Mouse (Mus musculus) ES-E14 (cell line): ENCODE data around the gene Rab21. TPM values are rescaled to one million over a fixed set of nuclear protein-coding genes. Genes with fewer than 3 reads are reported as not detected.

Source experiments
- DNase-seq: peaks from one replicate; pipeline ENCODE4 v3.0.0-alpha.2; 2013; ENCODE audit warnings: low read depth, low spot score
- H3K27ac ChIP-seq: 2 replicates; pipeline ENCODE4 v1.5.1; 2012; ENCODE audit warnings: low read depth, mild to moderate bottlenecking, low read length, moderate library complexity, mixed read lengths; ENCODE audit not compliant: poor library complexity, insufficient read depth, severe bottlenecking
- H3K36me3 ChIP-seq: 2 replicates; pipeline ENCODE4 v1.6.1; 2012; ENCODE audit warnings: mild to moderate bottlenecking, low read length, moderate library complexity, mixed read lengths; ENCODE audit not compliant: control insufficient read depth, poor library complexity, insufficient read depth, severe bottlenecking
- H3K4me1 ChIP-seq, 2 experiments: fragments of 150-350 bp in 1 of 2; sonication (generic) in 1 of 2; 2 replicates each; pipeline ENCODE4 v1.6.1; 2012; ENCODE audit warnings: low read length in 2 of 2, mild to moderate bottlenecking in 1 of 2, mixed read lengths in 1 of 2; ENCODE audit not compliant: control insufficient read depth in 2 of 2, insufficient read depth in 2 of 2, poor library complexity in 1 of 2
- H3K4me3 ChIP-seq, 2 experiments: fragments of 150-350 bp in 1 of 2; sonication (generic) in 1 of 2; 2 replicates each; pipeline ENCODE4 v1.5.1; 2012; ENCODE audit warnings: low read length in 2 of 2, low read depth in 1 of 2, mild to moderate bottlenecking in 1 of 2, mixed read lengths in 1 of 2; ENCODE audit not compliant: insufficient read depth in 1 of 2, poor library complexity in 1 of 2, severe bottlenecking in 1 of 2
- H3K9ac ChIP-seq: 2 replicates; pipeline ENCODE4 v1.6.1; 2012; ENCODE audit warnings: low read depth, mild to moderate bottlenecking, low read length, mixed read lengths; ENCODE audit not compliant: poor library complexity, insufficient read depth, severe bottlenecking
- H3K9me3 ChIP-seq: fragments of 150-350 bp; sonication (generic); 2 replicates; pipeline ENCODE4 v1.6.1; 2012; ENCODE audit warnings: low read depth, mild to moderate bottlenecking, low read length; ENCODE audit not compliant: control insufficient read depth, insufficient read depth
- CHD2 ChIP-seq: IDR thresholded peaks from 2 replicates; pipeline ENCODE4 v1.6.1; 2014; ENCODE audit warnings: mild to moderate bottlenecking, low read depth, low read length, inconsistent platforms
- HCFC1 ChIP-seq: IDR thresholded peaks from 2 replicates; pipeline ENCODE4 v1.6.1; 2012; ENCODE audit warnings: low read length, inconsistent platforms, borderline replicate concordance; ENCODE audit not compliant: insufficient read depth
- MAFK ChIP-seq: IDR thresholded peaks from 2 replicates; pipeline ENCODE4 v1.6.1; 2014; ENCODE audit warnings: mild to moderate bottlenecking, low read depth, low read length, inconsistent platforms; ENCODE audit not compliant: insufficient read depth
- ZC3H11A ChIP-seq: IDR thresholded peaks from 2 replicates; pipeline ENCODE4 v1.6.1; 2012; ENCODE audit warnings: low read depth, mild to moderate bottlenecking, inconsistent platforms, low read length, borderline replicate concordance
- ZNF384 ChIP-seq: IDR thresholded peaks from 2 replicates; pipeline ENCODE4 v1.6.1; 2012; ENCODE audit warnings: low read depth, low read length, inconsistent platforms
- in situ Hi-C, 2 experiments: fragments of 600-800 bp; cut with MboI; formaldehyde crosslinking; loops; one replicate each; pipeline ENCODE4 v1.15.1; 2025; ENCODE audit warnings: low sequenced_read_pairs in 2 of 2, inconsistent platforms in 1 of 2; ENCODE audit not compliant: unreplicated experiment in 2 of 2
- total RNA-seq: library from RNA; depleted of rRNA; stranded (reverse); fragments of 300-350 nt; gene quantifications from 2 replicates; pipeline ENCODE4 v1.2.3, GENCODE M21; 2012

The Rab21 gene
- total RNA-seq, 1 experiment: 17.1 TPM

- TF ChIP-seq ZC3H11A (no peak), HCFC1 (no peak), ZNF384 (no peak), CHD2 (no peak), MAFK (no peak)
- in situ Hi-C loops: no loop called here
- DNase-seq: peak; percentile 99
- Histone ChIP-seq H3K9me3 (no peaks in the 10 kb centered on the region), H3K36me3 (peaks cover 2% of the 10 kb centered on the region; the same call in 1 of the 2 replicates), H3K9ac (peak within 1 kb of the TSS; percentile 95), H3K4me3 (peak within 1 kb of the TSS; percentile 82 to 96), H3K27ac (peak within 1 kb of the TSS; percentile 61; the same call in 1 of the 2 replicates), H3K4me1 (peaks cover 2 to 10% of the 10 kb centered on the region in 2 experiments; a peak in 1 of 4 replicates)
These were observed 64.1 kb downstream of the Rab21 start, which contains the start of gene Tbc1d15 for GRCm38 (mm10) chr10:115251088-115251934. TSS of gene Tbc1d15 (minus strand) at chr10:115251467.

- peaks cover 2% of the 10 kb centered on the region; the same call in 1 of the 2 replicates for H3K36me3 ChIP-seq
- DNase-seq: no peak
- peak overlapping the region; percentile 82 to 96 for H3K4me3 ChIP-seq
- no peaks in the 10 kb centered on the region for H3K9me3 ChIP-seq
- in situ Hi-C loops: no loop called here
- peak overlapping the region; percentile 95 for H3K9ac ChIP-seq
- TF ChIP-seq HCFC1: no peak
- no peak for TF ChIP-seq ZNF384
- no peak for TF ChIP-seq ZC3H11A
- TF ChIP-seq MAFK: no peak
- peaks cover 2 to 10% of the 10 kb centered on the region in 2 experiments; a peak in 1 of 4 replicates for H3K4me1 ChIP-seq
- H3K27ac ChIP-seq: no peak overlapping the region; the same call in 1 of the 2 replicates
These were observed 64.9 kb downstream of the Rab21 start for GRCm38 (mm10) chr10:115250235-115251087.

GRCm38 (mm10) chr10:115248041-115248440 lies 67.4 kb downstream of the Rab21 start:
- H3K4me3 ChIP-seq: no peak overlapping the region
- H3K36me3 ChIP-seq: peaks cover 2% of the 10 kb centered on the region; the same call in 1 of the 2 replicates
- in situ Hi-C loops: no loop called here
- TF ChIP-seq ZNF384 (no peak), MAFK (no peak), HCFC1 (no peak), CHD2 (no peak), ZC3H11A (no peak)
- H3K4me1 ChIP-seq: peaks cover 2 to 10% of the 10 kb centered on the region in 2 experiments; a peak in 1 of 4 replicates
- no peak overlapping the region for H3K27ac ChIP-seq
- H3K9ac ChIP-seq: no peak overlapping the region
- H3K9me3 ChIP-seq: no peaks in the 10 kb centered on the region
- DNase-seq: no peak

GRCm38 (mm10) chr10:115245488-115245887 lies 69.9 kb downstream of the Rab21 start:
- in situ Hi-C loops: no loop called here

More at GRCm38 (mm10) chr10:115245488-115245887, 69.9 kb downstream of the Rab21 start:
- no peaks in the 10 kb centered on the region for H3K9me3 ChIP-seq
- H3K36me3 ChIP-seq: peaks cover 2% of the 10 kb centered on the region; the same call in 1 of the 2 replicates
- H3K9ac ChIP-seq: no peak overlapping the region
- no peak for DNase-seq
- TF ChIP-seq ZC3H11A (no peak), CHD2 (no peak), MAFK (no peak), HCFC1 (no peak), ZNF384 (no peak)
- no peak overlapping the region for H3K4me3 ChIP-seq
- H3K4me1 ChIP-seq: peaks cover 0 to 14% of the 10 kb centered on the region in 2 experiments; a peak in 1 of 4 replicates
- no peak overlapping the region for H3K27ac ChIP-seq
